Mouse (Mus musculus) lung, postnatal 0 days (tissue): ENCODE measurements around the gene Cask. TPM values are rescaled to one million over a fixed set of nuclear protein-coding genes. Genes with fewer than 3 reads are reported as not detected.
A peak's percentile ranks its signal among the peaks of the same experiment; 100 is the strongest.

Experiments
- ATAC-seq: fragments of 200-750 bp; cut with Nextera tagmentation; 2 replicates; pipeline ENCODE4 v1.8.0; 2017; ENCODE audit warnings: moderate library complexity
- DNase-seq: peaks from one replicate; pipeline ENCODE4 v3.0.0-alpha.2; 2016; ENCODE audit warnings: low spot score
- H3K27ac ChIP-seq: fragments of 300-500 bp; sonication (generic); 2 replicates; pipeline ENCODE4 v1.5.1; 2014; ENCODE audit warnings: antibody characterized with exemption, mild to moderate bottlenecking, low read length, mixed read lengths
- H3K27me3 ChIP-seq: fragments of 300-500 bp; sonication (generic); replicated peaks from 2 replicates; pipeline ENCODE4 v1.6.1; 2014; ENCODE audit warnings: low read length, mixed read lengths; ENCODE audit not compliant: insufficient read depth
- H3K36me3 ChIP-seq: fragments of 300-500 bp; sonication (generic); 2 replicates; pipeline ENCODE4 v1.6.1; 2014; ENCODE audit warnings: low read length, mixed read lengths; ENCODE audit not compliant: insufficient read depth
- H3K4me1 ChIP-seq: fragments of 300-500 bp; sonication (generic); 2 replicates; pipeline ENCODE4 v1.6.1; 2014; ENCODE audit warnings: antibody characterized with exemption, low read depth, low read length, mixed read lengths; ENCODE audit not compliant: insufficient read depth
- H3K4me2 ChIP-seq: fragments of 300-500 bp; sonication (generic); replicated peaks from 2 replicates; pipeline ENCODE4 v1.6.1; 2014; ENCODE audit warnings: low read depth, mild to moderate bottlenecking, low read length, moderate library complexity, mixed read lengths
- H3K4me3 ChIP-seq: fragments of 300-500 bp; sonication (generic); 2 replicates; pipeline ENCODE4 v1.5.1; 2014; ENCODE audit warnings: low read depth, low read length
- H3K9ac ChIP-seq: fragments of 300-500 bp; sonication (generic); replicated peaks from 2 replicates; pipeline ENCODE4 v1.6.1; 2014; ENCODE audit warnings: low read depth, mild to moderate bottlenecking
- H3K9me3 ChIP-seq: fragments of 300-500 bp; sonication (generic); 2 replicates; pipeline ENCODE4 v1.6.1; 2016; ENCODE audit warnings: low read length, mixed read lengths
- CTCF ChIP-seq: IDR thresholded peaks from 2 replicates; pipeline ENCODE4 v1.5.1; 2016; ENCODE audit warnings: antibody characterized with exemption, mild to moderate bottlenecking
- EP300 ChIP-seq: IDR thresholded peaks from 2 replicates; pipeline ENCODE4 v1.6.1; 2016; ENCODE audit warnings: antibody characterized with exemption, mild to moderate bottlenecking, control low read depth
- WGBS: fragments of 180-500 bp; shearing (Covaris S2); extraction: QIAGEN DNeasy Blood & Tissue Kit; methylation state at CpG from one replicate; pipeline ENCODE4 v1.1.7; 2014; 5-methylcytosine and 5-hydroxymethylcytosine counted together
- polyA plus RNA-seq: library from polyadenylated mRNA; unstranded; fragments of >200 nt; fragmentation: Nextera tagmentation; extraction: Ambion mirVana; gene quantifications from 2 replicates; pipeline ENCODE4 v1.2.1, GENCODE M21; 2015

Cask gene
- polyA plus RNA-seq, 1 experiment from 2014 or later: 10.3 TPM

DNA sequence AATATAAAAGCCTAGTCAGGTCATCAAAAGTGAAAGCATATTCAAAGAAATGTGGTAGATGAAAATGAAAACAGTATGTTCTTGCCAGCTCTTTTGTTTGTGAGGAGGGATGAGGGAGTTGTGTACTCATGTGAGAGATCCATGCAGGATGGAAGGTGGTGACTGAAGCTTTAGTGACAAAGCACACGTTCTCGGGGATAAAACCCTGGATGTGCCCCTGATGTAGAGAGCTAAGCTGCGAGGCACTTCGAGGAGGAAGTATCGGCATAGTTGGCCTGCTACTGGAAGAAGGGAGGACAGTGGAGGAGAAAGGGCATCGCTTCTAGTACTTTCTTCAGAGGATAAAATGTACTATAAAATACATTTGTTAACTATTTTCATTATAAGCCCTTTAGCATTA, 195.3 kb downstream of the Cask start:
- DNase-seq: peak; percentile 9
- H3K4me2 ChIP-seq: no peak overlapping the region
- H3K9ac ChIP-seq: no peak overlapping the region
- no peaks in the 10 kb centered on the region for H3K9me3 ChIP-seq
- H3K27ac ChIP-seq: no peak overlapping the region
- no peaks in the 10 kb centered on the region for H3K36me3 ChIP-seq
- H3K27me3 ChIP-seq: no peaks in the 10 kb centered on the region
- no peak for ATAC-seq
- H3K4me3 ChIP-seq: no peak overlapping the region
- 68% methylated on average over 6 of the region's 6 CpGs for WGBS
- H3K4me1 ChIP-seq: no peaks in the 10 kb centered on the region; the same call in 1 of the 2 replicates
- no peak for TF ChIP-seq CTCF
- no peak for TF ChIP-seq EP300

DNA sequence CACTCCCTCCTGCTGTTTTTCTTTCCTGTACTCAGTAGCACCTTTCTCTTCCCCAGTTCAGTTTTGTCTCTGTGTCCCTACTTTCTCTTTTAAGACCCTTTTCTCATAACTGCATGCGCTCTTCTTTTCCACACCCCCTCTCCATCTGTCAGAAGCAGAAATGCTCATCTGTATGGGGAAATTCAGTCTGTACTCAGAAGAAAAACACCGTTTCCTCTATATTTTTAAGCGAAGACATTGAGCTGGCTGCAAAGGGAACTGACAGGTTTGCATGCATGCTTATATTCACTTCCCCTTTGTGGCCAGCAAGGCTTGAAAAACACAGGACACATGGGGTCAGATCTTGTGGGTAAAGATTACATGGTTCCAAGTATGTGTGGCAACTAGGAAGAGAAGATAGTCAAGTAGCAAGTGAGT, 196.2 kb downstream of the Cask start:
- no peak overlapping the region for H3K27ac ChIP-seq
- H3K9ac ChIP-seq: no peak overlapping the region
- H3K4me2 ChIP-seq: no peak overlapping the region
- ATAC-seq (no peak), DNase-seq (peak; percentile 21)
- no peak overlapping the region for H3K4me3 ChIP-seq
- H3K36me3 ChIP-seq: no peaks in the 10 kb centered on the region
- H3K4me1 ChIP-seq: no peaks in the 10 kb centered on the region; the same call in 1 of the 2 replicates
- no peaks in the 10 kb centered on the region for H3K9me3 ChIP-seq
- H3K27me3 ChIP-seq: no peaks in the 10 kb centered on the region
- WGBS: 91% methylated on average over 3 of the region's 3 CpGs
- no peak for TF ChIP-seq CTCF
- TF ChIP-seq EP300: no peak

DNA sequence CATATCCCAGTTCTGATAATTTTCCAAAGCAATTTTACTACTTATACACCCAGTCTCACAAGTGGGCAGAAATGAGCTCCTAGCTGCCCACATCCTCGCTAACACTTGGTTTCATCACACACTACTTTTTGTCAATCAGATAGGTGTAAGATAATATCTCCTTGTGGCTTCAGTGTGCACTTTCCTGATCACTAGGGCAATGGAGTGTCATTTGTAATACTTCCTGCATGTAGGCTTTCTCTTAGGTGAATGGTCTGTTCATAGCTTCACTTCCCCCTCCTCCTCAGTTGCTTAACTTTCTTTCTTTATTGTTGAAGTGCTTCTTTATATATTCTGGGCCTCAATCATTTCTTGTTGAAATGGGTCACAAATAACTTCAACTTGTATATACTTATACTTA, 198.9 kb downstream of the Cask start:
- Histone ChIP-seq H3K36me3 (no peaks in the 10 kb centered on the region), H3K4me2 (no peak overlapping the region), H3K9ac (no peak overlapping the region), H3K27ac (no peak overlapping the region), H3K27me3 (no peaks in the 10 kb centered on the region), H3K4me1 (no peaks in the 10 kb centered on the region; the same call in 1 of the 2 replicates), H3K9me3 (no peaks in the 10 kb centered on the region), H3K4me3 (no peak overlapping the region)
- no peak for DNase-seq
- TF ChIP-seq CTCF (no peak), EP300 (no peak)
- no peak for ATAC-seq
- WGBS: 59% methylated on average over 1 of the region's 1 CpGs

DNA sequence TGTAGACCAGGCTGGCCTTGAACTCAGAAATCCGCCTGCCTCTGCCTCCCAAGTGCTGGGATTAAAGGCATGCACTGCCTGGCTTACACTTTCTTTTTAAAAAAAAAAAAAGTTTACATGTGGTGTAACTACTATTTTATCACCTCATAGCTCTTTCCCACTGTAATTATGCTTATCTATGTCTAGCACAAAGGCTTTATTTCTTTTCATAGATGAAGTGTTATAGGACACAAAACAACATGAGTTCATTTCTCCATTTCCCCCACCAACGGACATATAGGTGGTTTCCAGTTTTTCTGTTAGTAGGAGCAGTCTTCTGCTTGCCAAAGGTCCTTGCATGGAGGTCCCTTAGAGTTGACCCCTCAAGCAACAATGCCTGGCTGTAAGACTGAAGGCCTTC, 199.3 kb downstream of the Cask start:
- no peak overlapping the region for H3K4me3 ChIP-seq
- H3K27ac ChIP-seq: no peak overlapping the region
- TF ChIP-seq CTCF (no peak), EP300 (no peak)
- H3K4me2 ChIP-seq: no peak overlapping the region
- DNase-seq (peak; percentile 16), ATAC-seq (peak; percentile 19; the same call in 1 of the 2 replicates)
- H3K9ac ChIP-seq: no peak overlapping the region
- H3K27me3 ChIP-seq: no peaks in the 10 kb centered on the region
- H3K36me3 ChIP-seq: no peaks in the 10 kb centered on the region
- H3K9me3 ChIP-seq: no peaks in the 10 kb centered on the region
- WGBS: 57% methylated on average over 2 of the region's 2 CpGs
- H3K4me1 ChIP-seq: no peaks in the 10 kb centered on the region; the same call in 1 of the 2 replicates

DNA sequence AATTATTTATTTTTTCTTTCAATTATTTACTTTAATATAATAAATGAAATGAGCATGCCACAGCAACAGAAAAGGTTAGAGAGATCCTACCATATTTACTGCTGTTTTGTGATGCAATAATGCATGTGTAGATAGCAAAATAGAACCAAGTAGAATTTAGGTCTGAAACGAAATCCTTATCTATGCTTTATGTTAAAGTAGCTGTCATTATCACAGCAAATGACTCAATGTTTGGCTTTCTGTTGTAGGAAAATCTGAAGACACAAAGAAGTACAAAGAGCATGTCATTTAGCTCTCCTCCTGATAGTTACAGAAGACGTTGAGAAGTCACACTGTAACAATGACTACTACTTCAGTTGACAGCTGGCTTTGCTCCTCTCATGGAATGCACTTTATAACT, 212.3 kb downstream of the Cask start:
- no peak for ATAC-seq
- WGBS: 29% methylated on average over 2 of the region's 2 CpGs

DNA sequence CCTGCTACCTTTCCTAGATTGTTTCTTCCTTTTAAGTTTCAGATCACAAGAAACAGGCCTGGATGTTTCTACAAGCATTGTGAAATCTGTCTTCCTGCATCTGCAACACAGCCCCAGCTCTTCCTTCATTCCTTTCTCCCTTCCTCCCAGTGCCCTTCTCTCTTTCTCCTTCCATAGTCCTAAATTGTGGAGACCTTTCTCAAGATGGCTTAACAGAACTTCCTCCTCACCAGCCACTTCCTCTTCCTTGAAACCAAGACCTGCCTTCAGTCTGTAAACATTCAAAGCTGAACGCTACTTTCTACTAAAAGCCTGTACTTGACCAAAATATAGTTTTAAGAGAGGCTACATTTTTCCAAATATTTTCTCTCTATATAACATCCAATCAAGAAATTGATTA, 214.8 kb downstream of the Cask start:
- Histone ChIP-seq H3K4me3 (no peak overlapping the region), H3K4me1 (no peaks in the 10 kb centered on the region), H3K27ac (no peak overlapping the region), H3K9ac (no peak overlapping the region), H3K27me3 (no peaks in the 10 kb centered on the region), H3K4me2 (no peak overlapping the region), H3K9me3 (no peaks in the 10 kb centered on the region), H3K36me3 (no peaks in the 10 kb centered on the region)
- no peak for TF ChIP-seq EP300
- no peak for TF ChIP-seq CTCF
- WGBS: 73% methylated on average over 1 of the region's 1 CpGs
- peak; percentile 29 for DNase-seq
- ATAC-seq: no peak

More for the DNA sequence above, 212.3 kb downstream of the Cask start:
- Histone ChIP-seq H3K27ac (no peak overlapping the region), H3K4me2 (no peak overlapping the region), H3K4me1 (no peaks in the 10 kb centered on the region), H3K27me3 (no peaks in the 10 kb centered on the region), H3K9me3 (no peaks in the 10 kb centered on the region), H3K4me3 (no peak overlapping the region), H3K36me3 (no peaks in the 10 kb centered on the region), H3K9ac (no peak overlapping the region)
- DNase-seq: peak; percentile 14
- TF ChIP-seq EP300 (no peak), CTCF (no peak)
